Mouse (Mus musculus): ENCODE measurements around the gene Rab3a. TPM values are rescaled to one million over a fixed set of nuclear protein-coding genes. Genes with fewer than 3 reads are reported as not detected.

Rab3a gene
- total RNA-seq, 2 experiments from 2014 or later, result 40.0 to 40.4 TPM

- DNase-seq, result no peak
These were observed 47.4 kb downstream of the Rab3a start for GRCm38 (mm10) chr8:70801830-70802229.

- no peak for DNase-seq
These were observed 48.5 kb downstream of the Rab3a start for GRCm38 (mm10) chr8:70802786-70803510.

- DNase-seq, result peak; percentile 75
These were observed 49.4 kb downstream of the Rab3a start for GRCm38 (mm10) chr8:70803761-70804480.

- DNase-seq, result peak; percentile 89
These were observed 50.2 kb downstream of the Rab3a start, which contains the start of gene Mast3 for GRCm38 (mm10) chr8:70804481-70805206. Gene Mast3 (minus strand): TSS chr8:70805054.

GRCm38 (mm10) chr8:70806541-70806940, 52.1 kb downstream of the Rab3a start:
- no peak for DNase-seq

- DNase-seq, result no peak
These were observed 52.8 kb downstream of the Rab3a start for GRCm38 (mm10) chr8:70807304-70807703.

GRCm38 (mm10) chr8:70808239-70808638, 53.8 kb downstream of the Rab3a start, which contains the start of gene Il12rb1:
Gene Il12rb1 (plus strand): TSS chr8:70808449.
- DNase-seq, result no peak

Small RNA genes within 50 kb of the gene (microRNA-seq; reads per million reads assigned to microRNA genes)
- gene Mir7240 (ENCODE audit: borderline replicate concordance in 2 of 2), result 0 to 0.26 reads per million in 2 experiments

Other genes starting within 250 kb of the Rab3a start
- gene Rex1bd, start 247.9 kb upstream of the Rab3a start, total RNA-seq (2021), result 100 to 1,000 TPM; 112 to 120 TPM
- gene Uba52, start 243.9 kb upstream of the Rab3a start, total RNA-seq (2021), result 100 to 1,000 TPM; 785 to 797 TPM
- 100 to 1,000 TPM; 100 to 104 TPM for gene Fkbp8, start 227.0 kb upstream of the Rab3a start, total RNA-seq (2021)
- gene Kxd1, start 226.7 kb upstream of the Rab3a start, total RNA-seq (2021), result 10 to 100 TPM; 70.9 to 71.9 TPM
- gene Ell, start 215.2 kb upstream of the Rab3a start, total RNA-seq (2021), result 10 to 100 TPM in 1 of 2 experiments, 1 to 10 TPM in 1; 8.1 to 19.3 TPM
- gene Isyna1, start 160.3 kb upstream of the Rab3a start, total RNA-seq (2021), result 10 to 100 TPM in 1 of 2 experiments, 1 to 10 TPM in 1; 4.7 to 10.3 TPM
- 10 to 100 TPM; 15.4 to 20.0 TPM for gene Ssbp4, start 145.8 kb upstream of the Rab3a start, total RNA-seq (2021)
- under 1 TPM; 0.54 to 0.56 TPM for gene Lrrc25, start 138.5 kb upstream of the Rab3a start, total RNA-seq (2021)
- gene Gdf15, start 122.2 kb upstream of the Rab3a start, total RNA-seq (2021), result under 1 TPM in 1 of 2 experiments, not detected in 1; 0.33 TPM
- 10 to 100 TPM; 18.6 to 22.6 TPM for gene Pgpep1, start 94.3 kb upstream of the Rab3a start, total RNA-seq (2021)
- 10 to 100 TPM; 57.7 to 66.0 TPM for gene Lsm4, start 81.4 kb upstream of the Rab3a start, total RNA-seq (2021)
- 10 to 100 TPM; 54.5 to 68.6 TPM for gene Jund, start 55.7 kb upstream of the Rab3a start, total RNA-seq (2021)
- gene Iqcn, start 51.2 kb upstream of the Rab3a start, total RNA-seq (2021), result not detected
- gene Gm3336, start 36.1 kb upstream of the Rab3a start, total RNA-seq (2021), result not detected
- gene Pde4c, start 31.0 kb upstream of the Rab3a start, total RNA-seq (2021), result 1 to 10 TPM; 1.6 to 2.3 TPM
- gene Mpv17l2, start 6.3 kb downstream of the Rab3a start, total RNA-seq (2021), result 10 to 100 TPM; 19.6 to 25.6 TPM
- 10 to 100 TPM; 13.1 to 18.7 TPM for gene Pik3r2, start 22.0 kb downstream of the Rab3a start, total RNA-seq (2021)
- gene Mast3, start 50.4 kb downstream of the Rab3a start, total RNA-seq (2021), result 1 to 10 TPM; 2.4 to 3.4 TPM
- not detected for gene Il12rb1, start 53.8 kb downstream of the Rab3a start, total RNA-seq (2021)
- gene Arrdc2, start 85.0 kb downstream of the Rab3a start, total RNA-seq (2021), result 10 to 100 TPM; 21.7 to 39.3 TPM
- 10 to 100 TPM; 11.8 to 14.4 TPM for gene Kcnn1, start 108.6 kb downstream of the Rab3a start, total RNA-seq (2021)
- gene Ccdc124, start 119.3 kb downstream of the Rab3a start, total RNA-seq (2021), result 10 to 100 TPM; 58.3 to 58.8 TPM
- not detected for gene Slc5a5, start 138.1 kb downstream of the Rab3a start, total RNA-seq (2021)
- 100 to 1,000 TPM; 829 to 878 TPM for gene Rpl18a, start 142.7 kb downstream of the Rab3a start, total RNA-seq (2021)
- 10 to 100 TPM; 11.6 to 11.7 TPM for gene Map1s, start 151.3 kb downstream of the Rab3a start, total RNA-seq (2021)